Mouse (Mus musculus) hindbrain, embryonic 10.5 days (tissue): ENCODE results near the gene Ccdc50. TPM values are rescaled to one million over a fixed set of nuclear protein-coding genes. Genes with fewer than 3 reads are reported as not detected.

Experiments used
- DNase-seq: peaks from one replicate; pipeline ENCODE4 v3.0.0-alpha.2; 2017; ENCODE audit warnings: low spot score
- H3K27ac ChIP-seq: fragments of 300-500 bp; sonication (generic); 2 replicates; pipeline ENCODE4 v1.5.1; 2016; ENCODE audit warnings: mild to moderate bottlenecking, moderate library complexity
- H3K27me3 ChIP-seq: fragments of 300-500 bp; sonication (generic); 2 replicates; pipeline ENCODE4 v1.6.1; 2016; ENCODE audit warnings: mild to moderate bottlenecking; ENCODE audit not compliant: poor library complexity, insufficient read depth, severe bottlenecking
- H3K36me3 ChIP-seq: fragments of 300-500 bp; sonication (generic); 2 replicates; pipeline ENCODE4 v1.6.1; 2016; ENCODE audit warnings: mild to moderate bottlenecking, moderate library complexity
- H3K4me1 ChIP-seq: fragments of 300-500 bp; sonication (generic); replicated peaks from 2 replicates; pipeline ENCODE4 v1.6.1; 2016; ENCODE audit warnings: mild to moderate bottlenecking
- H3K4me3 ChIP-seq: fragments of 300-500 bp; sonication (generic); 2 replicates; pipeline ENCODE4 v1.5.1; 2016; ENCODE audit warnings: mild to moderate bottlenecking, moderate library complexity
- H3K9me3 ChIP-seq: fragments of 300-500 bp; sonication (generic); 2 replicates; pipeline ENCODE4 v1.6.1; 2016; ENCODE audit warnings: mild to moderate bottlenecking, moderate library complexity
- WGBS: fragments of 180-500 bp; shearing (Covaris S2); methylation state at CpG from one replicate; pipeline ENCODE4 v1.1.7; 2016; 5-methylcytosine and 5-hydroxymethylcytosine counted together
- polyA plus RNA-seq: library from polyadenylated mRNA; unstranded; fragments of >200 nt; fragmentation: Nextera tagmentation; extraction: Ambion mirVana; gene quantifications from 2 replicates; pipeline ENCODE4 v1.2.1, GENCODE M21; 2016

Gene Ccdc50
- polyA plus RNA-seq = 50.4 and 56.7 TPM in 2 replicates

DNA sequence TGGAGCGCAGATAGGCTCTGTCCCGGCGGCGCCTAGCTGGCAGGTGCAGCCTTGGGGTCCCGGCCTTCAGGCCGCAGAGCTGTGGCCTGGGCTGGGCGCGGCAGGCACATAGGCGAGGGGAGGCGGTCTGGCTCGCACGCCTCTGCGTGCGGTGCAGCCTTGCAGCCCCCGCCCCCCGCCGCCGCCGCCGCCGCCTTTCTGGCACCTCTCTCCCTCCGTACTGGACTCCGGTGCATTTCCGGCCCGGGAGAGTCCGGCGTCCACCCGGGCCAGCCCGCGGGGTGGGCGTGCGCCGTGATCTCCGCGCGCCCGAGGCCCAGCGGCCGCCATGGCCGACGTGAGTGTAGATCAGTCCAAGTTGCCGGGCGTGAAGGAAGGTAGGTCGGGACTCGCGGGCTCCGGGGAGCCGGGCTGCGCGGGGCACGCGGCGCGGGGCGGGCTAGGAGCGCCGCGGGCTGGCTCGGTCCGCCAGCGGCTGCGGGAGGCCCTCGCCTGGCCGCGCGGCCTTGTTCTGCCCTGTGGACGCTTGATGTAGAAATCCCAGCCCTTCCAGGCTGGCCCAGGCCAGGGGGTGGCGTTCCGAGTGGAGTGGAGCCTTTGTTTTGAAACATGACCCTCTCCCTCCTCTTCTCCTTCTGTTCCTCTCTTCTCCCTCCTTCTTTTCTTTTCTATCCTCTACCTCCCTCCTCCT is at the start of gene Ccdc50:
Gene Ccdc50, plus strand, starts transcription at position 109 of the 691 bp plus-strand sequence.
- H3K9me3 ChIP-seq = no peaks in the 10 kb centered on the region
- no peaks in the 10 kb centered on the region for H3K36me3 ChIP-seq
- peaks cover 26% of the 10 kb centered on the region for H3K4me1 ChIP-seq
- H3K27me3 ChIP-seq = no peaks in the 10 kb centered on the region
- peak within 1 kb of the TSS; percentile 88 for H3K4me3 ChIP-seq
- WGBS = under 1% methylated on average over 69 of the region's 69 CpGs
- H3K27ac ChIP-seq = peak within 1 kb of the TSS; percentile 98
- peak; percentile 89 for DNase-seq

DNA sequence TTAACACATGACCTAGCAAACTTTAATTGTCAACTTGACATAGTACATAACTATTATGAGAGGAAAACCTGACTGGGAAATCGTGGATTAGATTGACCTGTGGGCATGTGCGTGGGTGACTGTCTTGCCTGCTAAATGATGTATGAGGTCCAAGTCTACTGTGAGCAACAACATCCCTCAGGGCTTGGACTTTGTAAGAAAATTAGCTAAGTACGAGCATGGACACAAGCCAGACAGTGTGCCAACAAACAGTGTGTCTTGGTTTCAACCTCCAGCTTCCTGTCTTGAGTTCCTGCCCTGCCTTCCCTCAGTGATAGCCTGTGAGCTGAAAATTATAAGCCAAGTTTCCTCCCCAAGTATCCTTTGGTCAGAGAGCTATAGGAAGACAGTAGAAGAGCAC is 41.1 kb upstream of the Ccdc50 start:
- H3K27ac ChIP-seq = no peak overlapping the region
- no peaks in the 10 kb centered on the region for H3K4me1 ChIP-seq
- DNase-seq = no peak
- 86% methylated on average over 3 of the region's 3 CpGs for WGBS
- H3K9me3 ChIP-seq = no peaks in the 10 kb centered on the region
- no peak overlapping the region for H3K4me3 ChIP-seq
- H3K27me3 ChIP-seq = no peaks in the 10 kb centered on the region
- no peaks in the 10 kb centered on the region for H3K36me3 ChIP-seq

DNA sequence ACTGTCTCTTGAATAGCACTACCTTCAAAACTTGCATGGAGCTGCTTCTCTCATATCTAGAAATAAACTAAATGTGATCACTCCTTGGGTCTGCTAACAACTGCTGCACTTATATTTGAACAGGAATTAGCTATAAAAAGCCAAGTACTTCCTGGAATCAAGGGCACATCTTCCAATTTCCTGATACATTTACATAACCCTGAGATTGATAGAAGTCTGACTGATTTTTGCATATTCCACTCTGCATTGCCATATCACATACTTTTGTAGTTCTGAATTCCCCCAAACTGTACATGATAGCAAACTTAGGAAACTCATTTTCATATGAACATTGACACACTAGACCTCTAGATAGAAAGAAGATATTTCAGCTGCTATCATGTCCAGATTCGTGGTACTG is 40.3 kb upstream of the Ccdc50 start:
- Histone ChIP-seq H3K4me3 (no peak overlapping the region), H3K4me1 (no peaks in the 10 kb centered on the region), H3K36me3 (no peaks in the 10 kb centered on the region), H3K9me3 (no peaks in the 10 kb centered on the region), H3K27ac (no peak overlapping the region), H3K27me3 (no peaks in the 10 kb centered on the region)
- no peak for DNase-seq
- 79% methylated on average over 1 of the region's 1 CpGs for WGBS

DNA sequence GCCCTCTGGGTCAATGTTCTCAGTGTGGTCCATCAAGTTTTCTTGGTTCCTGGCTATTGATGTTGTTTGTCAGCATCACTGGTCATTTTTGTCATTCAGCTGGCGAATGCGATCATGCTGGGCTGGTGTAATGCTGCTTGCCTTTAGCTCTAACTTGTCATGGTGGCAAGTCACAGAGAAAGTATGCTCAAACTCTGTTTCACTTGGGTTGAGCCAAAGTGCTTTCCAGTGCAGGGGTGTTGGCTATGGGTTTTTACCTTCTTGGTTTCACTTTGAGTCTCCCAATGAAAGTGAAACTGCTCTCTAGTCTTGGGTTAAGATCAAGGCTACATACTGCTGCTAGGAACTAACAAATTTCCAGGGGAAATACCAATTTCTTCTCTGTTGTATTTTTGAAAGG is 39.4 kb upstream of the Ccdc50 start:
- no peaks in the 10 kb centered on the region for H3K36me3 ChIP-seq
- H3K27me3 ChIP-seq = no peaks in the 10 kb centered on the region
- WGBS = 91% methylated on average over 2 of the region's 2 CpGs
- H3K27ac ChIP-seq = no peak overlapping the region
- H3K9me3 ChIP-seq = no peaks in the 10 kb centered on the region
- DNase-seq = no peak
- no peak overlapping the region for H3K4me3 ChIP-seq
- H3K4me1 ChIP-seq = no peaks in the 10 kb centered on the region

DNA sequence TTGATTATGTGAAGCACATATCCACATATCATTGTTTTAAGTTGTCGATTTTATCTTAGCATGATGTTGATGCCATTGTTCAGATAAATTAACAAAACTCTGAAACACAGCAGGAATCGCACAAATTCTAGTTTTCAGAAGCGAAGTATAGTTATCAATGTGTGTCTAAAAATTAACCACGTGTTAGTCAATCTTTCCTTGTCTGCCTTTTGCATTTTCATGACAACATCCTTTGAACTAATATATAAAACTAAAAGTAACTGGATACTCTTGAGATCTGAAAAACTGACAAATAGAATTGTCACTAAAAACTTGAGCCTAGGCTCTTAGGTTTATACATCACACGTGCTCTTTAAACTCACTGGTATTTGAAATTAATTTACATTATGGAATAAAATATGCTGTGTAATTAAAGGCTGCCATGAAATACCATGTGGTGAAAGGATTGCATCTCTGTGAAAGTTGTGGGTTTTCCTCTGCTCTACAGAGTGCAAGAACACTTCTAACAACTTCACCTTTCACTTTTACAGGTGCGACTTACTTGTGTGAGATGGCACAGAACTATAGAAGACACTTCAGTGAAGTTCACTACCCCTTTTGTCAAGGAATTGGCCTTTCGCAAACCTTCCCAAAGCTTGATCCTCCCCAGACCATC is 38.7 kb upstream of the Ccdc50 start:
- Histone ChIP-seq H3K9me3 (no peaks in the 10 kb centered on the region), H3K27ac (no peak overlapping the region), H3K27me3 (no peaks in the 10 kb centered on the region), H3K4me3 (no peak overlapping the region), H3K4me1 (no peaks in the 10 kb centered on the region), H3K36me3 (no peaks in the 10 kb centered on the region)
- DNase-seq = no peak
- 89% methylated on average over 7 of the region's 7 CpGs for WGBS

DNA sequence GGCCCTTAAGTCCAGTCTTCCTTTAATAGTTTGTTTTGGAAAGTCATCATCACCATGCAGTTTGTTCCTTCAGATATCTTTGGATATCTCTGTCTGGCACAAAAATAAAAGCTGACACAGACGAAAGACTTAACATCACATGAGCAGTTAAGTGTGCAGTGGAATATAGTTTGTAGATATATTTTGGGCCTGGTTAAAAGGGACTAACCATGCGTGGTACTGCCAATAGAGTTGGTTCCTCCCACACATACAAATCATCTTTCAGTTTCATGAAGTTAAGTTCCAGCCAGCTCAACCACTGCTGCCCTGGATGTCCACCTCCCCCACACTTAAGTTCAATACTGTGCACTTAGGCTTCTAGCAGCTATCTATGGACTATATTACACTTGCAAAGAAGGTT is 34.2 kb upstream of the Ccdc50 start:
- Histone ChIP-seq H3K4me3 (no peak overlapping the region), H3K27ac (no peak overlapping the region), H3K4me1 (no peaks in the 10 kb centered on the region), H3K27me3 (no peaks in the 10 kb centered on the region), H3K9me3 (no peaks in the 10 kb centered on the region), H3K36me3 (no peaks in the 10 kb centered on the region)
- DNase-seq = no peak
- WGBS = 95% methylated on average over 2 of the region's 2 CpGs

DNA sequence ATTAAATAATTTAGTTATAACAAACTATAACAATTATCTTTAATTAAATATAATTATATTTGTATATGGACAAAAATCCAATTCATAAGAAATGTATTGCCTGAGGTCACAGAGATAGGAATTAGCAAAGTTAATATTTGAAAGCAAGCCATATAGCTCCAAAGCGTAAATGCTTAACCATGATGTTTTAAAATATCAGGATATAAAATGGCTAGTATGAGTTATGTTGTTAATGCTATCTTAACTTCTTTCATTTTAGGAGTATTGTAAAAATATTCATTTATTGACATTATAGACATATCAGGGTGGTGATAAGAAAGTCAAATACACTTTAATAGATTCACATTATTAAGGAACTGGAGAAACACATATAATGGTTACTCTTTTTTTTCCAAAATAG is 28.6 kb upstream of the Ccdc50 start:
- no peak for DNase-seq
- no peaks in the 10 kb centered on the region for H3K4me1 ChIP-seq
- no peaks in the 10 kb centered on the region for H3K27me3 ChIP-seq
- no peaks in the 10 kb centered on the region for H3K9me3 ChIP-seq
- no peak overlapping the region for H3K27ac ChIP-seq
- no peaks in the 10 kb centered on the region for H3K36me3 ChIP-seq
- 99% methylated on average over 1 of the region's 1 CpGs for WGBS
- H3K4me3 ChIP-seq = no peak overlapping the region

DNA sequence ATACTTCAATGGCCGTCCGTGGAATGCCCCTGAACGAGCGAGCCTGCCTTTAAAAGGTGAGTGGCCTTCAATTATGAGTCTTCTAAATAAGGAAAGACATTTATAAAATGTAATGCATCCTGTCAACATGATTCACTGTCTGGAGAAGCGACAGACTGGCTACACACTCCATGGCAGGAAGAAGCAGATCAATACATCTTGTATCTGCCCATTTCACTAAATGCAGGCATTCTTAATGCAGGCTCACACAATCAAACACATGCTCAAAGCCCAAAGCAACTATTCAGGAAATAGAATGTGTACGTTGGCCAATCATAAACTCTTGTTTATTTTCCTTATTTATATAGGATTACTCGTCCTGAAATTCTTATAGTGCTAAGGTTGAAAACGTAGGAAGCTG is 18.5 kb upstream of the Ccdc50 start, which contains the start of gene Uts2b:
Gene Uts2b, minus strand, starts transcription at position 49 of the 400 bp plus-strand sequence.
- Histone ChIP-seq H3K27me3 (no peaks in the 10 kb centered on the region), H3K36me3 (no peaks in the 10 kb centered on the region), H3K27ac (no peak within 1 kb of the TSS), H3K4me1 (no peaks in the 10 kb centered on the region), H3K9me3 (no peaks in the 10 kb centered on the region), H3K4me3 (no peak within 1 kb of the TSS)
- WGBS = 84% methylated on average over 8 of the region's 8 CpGs
- DNase-seq = no peak

DNA sequence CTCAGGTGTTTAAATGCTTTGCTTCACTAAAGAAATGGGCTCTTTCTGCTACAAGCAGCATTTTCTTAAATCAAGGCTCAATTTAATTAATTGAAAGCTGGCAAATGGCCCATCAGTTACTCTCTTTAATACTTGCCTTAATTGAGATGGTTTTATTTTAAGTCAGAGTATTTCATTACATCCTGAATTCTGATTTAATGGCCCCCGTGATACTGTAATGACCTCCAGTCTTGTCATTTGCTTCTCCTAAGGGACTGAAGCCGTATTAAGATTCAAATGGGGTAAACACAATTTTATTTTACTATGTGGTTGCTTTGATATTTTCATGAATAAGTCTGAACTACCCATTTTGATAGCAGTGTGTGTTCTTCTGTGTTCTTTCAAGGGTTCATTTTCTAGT is 18.0 kb upstream of the Ccdc50 start:
- 85% methylated on average over 2 of the region's 2 CpGs for WGBS
- Histone ChIP-seq H3K4me3 (no peak overlapping the region), H3K27me3 (no peaks in the 10 kb centered on the region), H3K4me1 (no peaks in the 10 kb centered on the region), H3K9me3 (no peaks in the 10 kb centered on the region), H3K27ac (no peak overlapping the region), H3K36me3 (no peaks in the 10 kb centered on the region)
- DNase-seq = no peak

DNA sequence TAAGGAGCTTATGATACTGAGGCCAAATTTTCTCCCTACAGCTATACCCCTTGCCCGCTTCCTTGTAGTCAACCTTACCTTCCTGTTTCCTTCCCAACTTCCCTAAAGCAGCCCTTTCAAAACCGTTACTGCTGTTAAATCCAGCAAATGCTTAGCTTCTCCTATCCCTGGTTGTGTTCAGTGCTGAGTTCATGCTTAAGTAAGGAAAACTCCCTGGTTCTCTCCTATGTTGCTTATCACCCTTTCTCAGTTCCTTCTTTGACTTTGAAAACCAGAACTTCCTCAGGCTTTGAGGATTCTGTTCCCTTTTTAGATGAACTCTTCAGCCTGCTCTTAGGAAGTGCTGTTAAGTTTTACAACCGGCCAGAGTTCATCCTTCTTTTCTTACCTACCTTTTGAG is 14.5 kb upstream of the Ccdc50 start:
- 70% methylated on average over 3 of the region's 3 CpGs for WGBS

DNA sequence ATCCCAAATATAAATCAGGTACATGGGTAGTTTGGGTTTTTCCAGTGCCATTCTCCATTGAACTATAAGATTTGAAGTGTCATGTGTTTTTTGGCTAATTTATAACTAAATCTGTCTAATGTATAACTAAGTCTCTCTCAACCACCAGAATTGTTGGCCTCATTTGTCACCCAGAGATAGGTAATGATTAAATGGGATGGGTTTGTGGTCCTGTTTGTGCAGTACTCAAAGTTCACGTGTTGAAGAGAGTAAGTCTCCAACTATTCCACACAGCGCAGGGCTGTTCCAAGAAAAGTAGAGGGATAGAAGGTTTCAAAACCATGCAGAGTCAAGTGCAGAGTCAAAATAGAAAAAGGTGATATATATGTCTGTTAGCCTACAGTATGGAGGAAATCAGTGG is 13.4 kb upstream of the Ccdc50 start:
- Histone ChIP-seq H3K36me3 (no peaks in the 10 kb centered on the region), H3K27ac (no peak overlapping the region), H3K4me1 (no peaks in the 10 kb centered on the region), H3K4me3 (no peak overlapping the region), H3K27me3 (no peaks in the 10 kb centered on the region), H3K9me3 (no peaks in the 10 kb centered on the region)
- WGBS = 86% methylated on average over 2 of the region's 2 CpGs
- no peak for DNase-seq

More for the DNA sequence above, 14.5 kb upstream of the Ccdc50 start:
- Histone ChIP-seq H3K27me3 (no peaks in the 10 kb centered on the region), H3K9me3 (no peaks in the 10 kb centered on the region), H3K27ac (no peak overlapping the region), H3K36me3 (no peaks in the 10 kb centered on the region), H3K4me1 (no peaks in the 10 kb centered on the region), H3K4me3 (no peak overlapping the region)
- no peak for DNase-seq

DNA sequence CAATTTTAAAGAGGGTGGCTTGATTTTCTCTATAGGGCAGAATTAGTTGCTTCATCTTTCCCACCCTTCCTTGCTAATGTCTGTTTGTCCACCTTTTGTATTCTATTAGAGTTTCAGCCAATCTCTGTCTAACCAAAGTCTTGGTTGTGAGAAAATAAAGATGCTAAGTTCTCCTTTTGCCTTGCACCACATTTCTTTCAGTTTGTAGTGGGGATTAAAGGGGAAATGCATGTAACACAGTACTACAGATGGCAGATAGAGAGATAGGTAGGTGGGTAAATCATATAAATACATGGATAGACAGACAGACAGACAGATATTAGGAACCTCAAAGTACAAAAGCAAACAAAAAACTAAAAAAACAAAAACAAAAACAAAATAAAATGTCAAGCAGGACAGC is 12.1 kb upstream of the Ccdc50 start:
- no peak overlapping the region for H3K4me3 ChIP-seq
- no peaks in the 10 kb centered on the region for H3K36me3 ChIP-seq
- no peak for DNase-seq
- no peaks in the 10 kb centered on the region for H3K4me1 ChIP-seq
- H3K27me3 ChIP-seq = no peaks in the 10 kb centered on the region
- H3K27ac ChIP-seq = no peak overlapping the region
- no peaks in the 10 kb centered on the region for H3K9me3 ChIP-seq

DNA sequence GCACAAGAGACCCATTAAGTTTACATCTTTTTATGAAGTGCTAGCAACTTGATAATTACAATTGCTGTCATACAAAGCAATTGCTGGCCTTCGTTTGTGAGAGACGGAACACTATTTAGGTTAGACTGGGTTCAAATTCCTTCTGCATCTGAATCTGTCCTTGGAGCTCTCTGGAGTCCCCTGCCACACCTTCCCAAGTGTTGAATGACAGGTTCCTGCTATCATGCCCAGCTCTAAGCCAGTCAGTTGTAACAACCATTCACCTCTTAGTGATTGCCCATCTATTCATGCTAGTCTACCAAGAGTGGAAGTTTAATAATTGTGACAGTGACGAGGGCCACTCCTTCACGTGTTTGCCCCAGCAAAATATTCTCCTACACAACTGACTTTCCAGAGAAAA is 6.5 kb upstream of the Ccdc50 start:
- 84% methylated on average over 4 of the region's 4 CpGs for WGBS
- H3K4me1 ChIP-seq = no peaks in the 10 kb centered on the region

More for the DNA sequence above, 6.5 kb upstream of the Ccdc50 start:
- H3K27ac ChIP-seq = no peak overlapping the region
- no peak for DNase-seq
- H3K4me3 ChIP-seq = no peak overlapping the region
- no peaks in the 10 kb centered on the region for H3K36me3 ChIP-seq
- no peaks in the 10 kb centered on the region for H3K27me3 ChIP-seq
- no peaks in the 10 kb centered on the region for H3K9me3 ChIP-seq
